Mouse (Mus musculus) liver, postnatal 0 days (tissue): ENCODE measurements around the gene Ndufs8.

Experiments used
- CTCF ChIP-seq: sonication (generic); IDR thresholded peaks from 2 replicates; pipeline ENCODE4 v1.5.1; 2016; ENCODE audit warnings: antibody characterized with exemption, low read depth
- EP300 ChIP-seq: IDR thresholded peaks from 2 replicates; pipeline ENCODE4 v1.6.1; 2016; ENCODE audit warnings: antibody characterized with exemption, low read depth, mild to moderate bottlenecking

DNA sequence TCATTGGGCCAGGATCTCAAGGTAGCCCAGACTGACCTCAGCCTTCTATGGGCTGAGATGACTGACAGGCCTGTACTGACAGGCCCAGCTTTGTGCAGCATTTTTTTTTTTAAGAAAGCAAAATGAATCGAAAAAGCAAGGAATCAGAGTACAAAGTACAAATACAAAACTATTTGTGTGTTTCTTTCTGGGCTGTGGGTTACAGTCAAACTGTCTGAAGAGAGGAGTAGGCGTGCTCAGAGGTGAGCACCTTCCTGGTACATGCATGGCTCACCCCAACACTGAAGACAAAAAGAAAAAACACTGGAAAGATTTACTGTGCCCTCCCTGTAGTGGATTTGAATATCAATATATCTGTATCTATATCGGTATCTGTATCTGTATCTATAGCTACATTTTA is 35.2 kb upstream of the Ndufs8 start:
- no peak for TF ChIP-seq CTCF
- TF ChIP-seq EP300: no peak
